Mouse (Mus musculus): ENCODE data around the gene Cplx1. TPM values are rescaled to one million over a fixed set of nuclear protein-coding genes. Genes with fewer than 3 reads are reported as not detected.

The Cplx1 gene
- total RNA-seq, 1 experiment = 0.85 TPM

- in situ Hi-C loops (cut with MboI; ENCODE audit: low sequenced_read_pairs in 2 of 2, unreplicated experiment in 2 of 2) = no loop called here
- no peaks in the 10 kb centered on the region for H3K9me3 ChIP-seq (ENCODE audit: control insufficient read depth, insufficient read depth, low read depth, low read length)
- no peak overlapping the region for H3K9ac ChIP-seq (ENCODE audit: insufficient read depth, low read depth, low read length, poor library complexity, severe bottlenecking)
- H3K36me3 ChIP-seq (ENCODE audit: control insufficient read depth, insufficient read depth, low read length, poor library complexity, severe bottlenecking) = no peaks in the 10 kb centered on the region
- H3K27ac ChIP-seq (ENCODE audit: insufficient read depth, low read depth, low read length, poor library complexity, severe bottlenecking) = no peak overlapping the region
- TF ChIP-seq ZNF384 (IDR thresholded peaks at IDR 0.05; ENCODE audit: low read depth, low read length) (no peak), MAFK (IDR thresholded peaks at IDR 0.05; ENCODE audit: insufficient read depth, low read depth, low read length) (no peak), HCFC1 (IDR thresholded peaks at IDR 0.05; ENCODE audit: borderline replicate concordance, insufficient read depth, low read length) (no peak), ZC3H11A (IDR thresholded peaks at IDR 0.05; ENCODE audit: borderline replicate concordance, low read depth, low read length) (no peak), CHD2 (IDR thresholded peaks at IDR 0.05; ENCODE audit: low read depth, low read length) (no peak)
- DNase-seq (ENCODE audit: low read depth, low spot score) = no peak
- H3K4me3 ChIP-seq (ENCODE audit: insufficient read depth in 1 of 2, low read depth in 1 of 2, low read length in 2 of 2, poor library complexity in 1 of 2, severe bottlenecking in 1 of 2) = no peak overlapping the region
- H3K4me1 ChIP-seq (ENCODE audit: control insufficient read depth in 2 of 2, insufficient read depth in 2 of 2, low read length in 2 of 2, poor library complexity in 1 of 2) = peaks cover 15 to 26% of the 10 kb centered on the region in 2 experiments
Measured at GRCm38 (mm10) chr5:108521016-108521415, 28.8 kb downstream of the Cplx1 start.

GRCm38 (mm10) chr5:108520153-108520552, 29.7 kb downstream of the Cplx1 start:
- Histone ChIP-seq H3K9me3 (ENCODE audit: control insufficient read depth, insufficient read depth, low read depth, low read length) (no peaks in the 10 kb centered on the region), H3K36me3 (ENCODE audit: control insufficient read depth, insufficient read depth, low read length, poor library complexity, severe bottlenecking) (no peaks in the 10 kb centered on the region), H3K4me1 (ENCODE audit: control insufficient read depth in 2 of 2, insufficient read depth in 2 of 2, low read length in 2 of 2, poor library complexity in 1 of 2) (peaks cover 20 to 31% of the 10 kb centered on the region in 2 experiments), H3K27ac (ENCODE audit: insufficient read depth, low read depth, low read length, poor library complexity, severe bottlenecking) (no peak overlapping the region), H3K4me3 (ENCODE audit: insufficient read depth in 1 of 2, low read depth in 1 of 2, low read length in 2 of 2, poor library complexity in 1 of 2, severe bottlenecking in 1 of 2) (no peak overlapping the region), H3K9ac (ENCODE audit: insufficient read depth, low read depth, low read length, poor library complexity, severe bottlenecking) (no peak overlapping the region)
- DNase-seq (ENCODE audit: low read depth, low spot score) = no peak
- TF ChIP-seq ZC3H11A (IDR thresholded peaks at IDR 0.05; ENCODE audit: borderline replicate concordance, low read depth, low read length) (no peak), MAFK (IDR thresholded peaks at IDR 0.05; ENCODE audit: insufficient read depth, low read depth, low read length) (no peak), ZNF384 (IDR thresholded peaks at IDR 0.05; ENCODE audit: low read depth, low read length) (no peak), HCFC1 (IDR thresholded peaks at IDR 0.05; ENCODE audit: borderline replicate concordance, insufficient read depth, low read length) (no peak), CHD2 (IDR thresholded peaks at IDR 0.05; ENCODE audit: low read depth, low read length) (no peak)
- in situ Hi-C loops (cut with MboI; ENCODE audit: low sequenced_read_pairs in 2 of 2, unreplicated experiment in 2 of 2) = no loop called here

- Histone ChIP-seq H3K4me3 (ENCODE audit: insufficient read depth in 1 of 2, low read depth in 1 of 2, low read length in 2 of 2, poor library complexity in 1 of 2, severe bottlenecking in 1 of 2) (no peak overlapping the region), H3K9ac (ENCODE audit: insufficient read depth, low read depth, low read length, poor library complexity, severe bottlenecking) (no peak overlapping the region), H3K27ac (ENCODE audit: insufficient read depth, low read depth, low read length, poor library complexity, severe bottlenecking) (no peak overlapping the region), H3K4me1 (ENCODE audit: control insufficient read depth in 2 of 2, insufficient read depth in 2 of 2, low read length in 2 of 2, poor library complexity in 1 of 2) (peaks cover 24 to 37% of the 10 kb centered on the region in 2 experiments), H3K9me3 (ENCODE audit: control insufficient read depth, insufficient read depth, low read depth, low read length) (no peaks in the 10 kb centered on the region), H3K36me3 (ENCODE audit: control insufficient read depth, insufficient read depth, low read length, poor library complexity, severe bottlenecking) (no peaks in the 10 kb centered on the region)
- TF ChIP-seq HCFC1 (IDR thresholded peaks at IDR 0.05; ENCODE audit: borderline replicate concordance, insufficient read depth, low read length) (no peak), MAFK (IDR thresholded peaks at IDR 0.05; ENCODE audit: insufficient read depth, low read depth, low read length) (no peak), ZNF384 (IDR thresholded peaks at IDR 0.05; ENCODE audit: low read depth, low read length) (no peak), ZC3H11A (IDR thresholded peaks at IDR 0.05; ENCODE audit: borderline replicate concordance, low read depth, low read length) (no peak), CHD2 (IDR thresholded peaks at IDR 0.05; ENCODE audit: low read depth, low read length) (no peak)
- no peak for DNase-seq (ENCODE audit: low read depth, low spot score)
- in situ Hi-C loops (cut with MboI; ENCODE audit: low sequenced_read_pairs in 2 of 2, unreplicated experiment in 2 of 2) = no loop called here
Measured at GRCm38 (mm10) chr5:108518951-108519350, 30.9 kb downstream of the Cplx1 start.

GRCm38 (mm10) chr5:108518106-108518885, 31.5 kb downstream of the Cplx1 start:
- no peak overlapping the region for H3K9ac ChIP-seq (ENCODE audit: insufficient read depth, low read depth, low read length, poor library complexity, severe bottlenecking)
- no peak for DNase-seq (ENCODE audit: low read depth, low spot score)
- TF ChIP-seq ZNF384 (IDR thresholded peaks at IDR 0.05; ENCODE audit: low read depth, low read length) (no peak), HCFC1 (IDR thresholded peaks at IDR 0.05; ENCODE audit: borderline replicate concordance, insufficient read depth, low read length) (no peak), CHD2 (IDR thresholded peaks at IDR 0.05; ENCODE audit: low read depth, low read length) (no peak), ZC3H11A (IDR thresholded peaks at IDR 0.05; ENCODE audit: borderline replicate concordance, low read depth, low read length) (no peak), MAFK (IDR thresholded peaks at IDR 0.05; ENCODE audit: insufficient read depth, low read depth, low read length) (no peak)
- no peaks in the 10 kb centered on the region for H3K36me3 ChIP-seq (ENCODE audit: control insufficient read depth, insufficient read depth, low read length, poor library complexity, severe bottlenecking)
- H3K4me3 ChIP-seq (ENCODE audit: insufficient read depth in 1 of 2, low read depth in 1 of 2, low read length in 2 of 2, poor library complexity in 1 of 2, severe bottlenecking in 1 of 2) = no peak overlapping the region
- H3K9me3 ChIP-seq (ENCODE audit: control insufficient read depth, insufficient read depth, low read depth, low read length) = no peaks in the 10 kb centered on the region
- in situ Hi-C loops (cut with MboI; ENCODE audit: low sequenced_read_pairs in 2 of 2, unreplicated experiment in 2 of 2) = no loop called here
- H3K27ac ChIP-seq (ENCODE audit: insufficient read depth, low read depth, low read length, poor library complexity, severe bottlenecking) = no peak overlapping the region
- peaks cover 24 to 37% of the 10 kb centered on the region in 2 experiments for H3K4me1 ChIP-seq (ENCODE audit: control insufficient read depth in 2 of 2, insufficient read depth in 2 of 2, low read length in 2 of 2, poor library complexity in 1 of 2)
